8 mouse cellular contexts compared by ENCODE assay signal in genomic region chrX:106221058-106221457, GRCm38 (mm10). TPM values are rescaled to one million over a fixed set of nuclear protein-coding genes. Genes with fewer than 3 reads are reported as not detected.
DNase-seq lines count a peak whose midpoint lies in the region; ATAC-seq and TF ChIP-seq lines count a peak whose summit lies in the region.

Gene Taf9b (minus strand): TSS chrX:106221158.

- WGBS in lung, adult 2 months: 91% methylated on average over 25 of the region's 25 CpGs
- WGBS in embryonic facial prominence, embryonic 14.5 days: 89% methylated on average over 23 of the region's 25 CpGs
- WGBS in intestine, embryonic 15.5 days: 85% methylated on average over 25 of the region's 25 CpGs
- 87% methylated on average over 23 of the region's 25 CpGs for WGBS in midbrain, embryonic 12.5 days

- H3K36me3 ChIP-seq in embryonic facial prominence, embryonic 14.5 days (ENCODE audit: control insufficient read depth, insufficient read depth, low read length): no peaks in the 10 kb centered on the region
- H3K36me3 ChIP-seq in intestine, embryonic 15.5 days: no peaks in the 10 kb centered on the region
- no peaks in the 10 kb centered on the region for H3K36me3 ChIP-seq in midbrain, embryonic 12.5 days

- no peak for ATAC-seq in embryonic facial prominence, embryonic 14.5 days (ENCODE audit: low read depth)
- ATAC-seq in intestine, embryonic 15.5 days: no peak
- no peak for ATAC-seq in midbrain, embryonic 12.5 days (ENCODE audit: low FRiP score, low read depth)

- peak within 1 kb of the TSS; percentile 76; the same call in 1 of the 2 replicates for H3K9ac ChIP-seq in embryonic facial prominence, embryonic 14.5 days (ENCODE audit: low read depth, low read length)
- no peak within 1 kb of the TSS for H3K9ac ChIP-seq in intestine, embryonic 15.5 days
- peak within 1 kb of the TSS; percentile 67; the same call in 1 of the 2 replicates for H3K9ac ChIP-seq in midbrain, embryonic 12.5 days (replicated peaks)

- no peak within 1 kb of the TSS for H3K4me3 ChIP-seq in lung, adult 2 months (replicated peaks; ENCODE audit: extremely low read depth, low read depth, low read length)
- H3K4me3 ChIP-seq in embryonic facial prominence, embryonic 14.5 days (ENCODE audit: low read depth, low read length): peak within 1 kb of the TSS; percentile 53
- peak within 1 kb of the TSS; percentile 57; the same call in 1 of the 2 replicates for H3K4me3 ChIP-seq in intestine, embryonic 15.5 days (replicated peaks)
- H3K4me3 ChIP-seq in midbrain, embryonic 12.5 days: peak within 1 kb of the TSS; percentile 53

- peaks cover 5% of the 10 kb centered on the region; the same call in 1 of the 2 replicates for H3K9me3 ChIP-seq in embryonic facial prominence, embryonic 14.5 days (ENCODE audit: control insufficient read depth, low read length)
- no peaks in the 10 kb centered on the region for H3K9me3 ChIP-seq in intestine, embryonic 15.5 days
- H3K9me3 ChIP-seq in midbrain, embryonic 12.5 days: no peaks in the 10 kb centered on the region

- no peaks in the 10 kb centered on the region for H3K27me3 ChIP-seq in embryonic facial prominence, embryonic 14.5 days (replicated peaks; ENCODE audit: control insufficient read depth, insufficient read depth, low read length)
- no peaks in the 10 kb centered on the region for H3K27me3 ChIP-seq in intestine, embryonic 15.5 days (replicated peaks)
- no peaks in the 10 kb centered on the region for H3K27me3 ChIP-seq in midbrain, embryonic 12.5 days

- H3K4me1 ChIP-seq in lung, adult 2 months (ENCODE audit: control insufficient read depth, insufficient read depth, low read length): no peaks in the 10 kb centered on the region
- H3K4me1 ChIP-seq in embryonic facial prominence, embryonic 14.5 days (ENCODE audit: control insufficient read depth, insufficient read depth, low read length): no peaks in the 10 kb centered on the region
- H3K4me1 ChIP-seq in intestine, embryonic 15.5 days (replicated peaks): no peaks in the 10 kb centered on the region
- H3K4me1 ChIP-seq in midbrain, embryonic 12.5 days: no peaks in the 10 kb centered on the region

- no peak for DNase-seq in lung, adult 2 months
- DNase-seq in lung, postnatal 10 days: no peak
- DNase-seq in embryonic facial prominence, embryonic 14.5 days (ENCODE audit: low spot score): no peak
- DNase-seq in retina, postnatal 1 day: no peak
- no peak for DNase-seq in gastrocnemius, postnatal 10 days
- no peak for DNase-seq in frontal cortex, postnatal 10 days (ENCODE audit: low spot score in 2 of 2)

- H3K27ac ChIP-seq in embryonic facial prominence, embryonic 14.5 days (replicated peaks; ENCODE audit: low read depth, low read length): no peak within 1 kb of the TSS
- no peak within 1 kb of the TSS for H3K27ac ChIP-seq in intestine, embryonic 15.5 days
- H3K27ac ChIP-seq in midbrain, embryonic 12.5 days (replicated peaks): peak within 1 kb of the TSS; percentile 82; the same call in 1 of the 2 replicates

- TF ChIP-seq POLR2A in lung, adult 2 months (IDR thresholded peaks at IDR 0.05; ENCODE audit: borderline replicate concordance, extremely low read depth, low read depth, low read length): no peak

- TF ChIP-seq CTCF in lung, adult 2 months (IDR thresholded peaks at IDR 0.05; ENCODE audit: insufficient read depth, low read length): no peak

- peak within 1 kb of the TSS; percentile 52 for H3K4me2 ChIP-seq in embryonic facial prominence, embryonic 14.5 days (ENCODE audit: low read depth, low read length)
- peak within 1 kb of the TSS; percentile 58 for H3K4me2 ChIP-seq in intestine, embryonic 15.5 days (replicated peaks)
- peak within 1 kb of the TSS; percentile 50 for H3K4me2 ChIP-seq in midbrain, embryonic 12.5 days (replicated peaks)

RNA-seq across cellular contexts. Expression of gene Taf9b, which starts in this region (rescaled TPM):
- 6.2 and 11.0 TPM in 2 replicates for polyA plus RNA-seq in lung, adult 2 months (2012; rRNA removed)
- polyA plus RNA-seq in embryonic facial prominence, embryonic 14.5 days (2014; fragmentation: Nextera tagmentation; extraction: Ambion mirVana): 14.0 and 15.1 TPM in 2 replicates
- polyA plus RNA-seq in intestine, embryonic 15.5 days (2015; fragmentation: Nextera tagmentation; extraction: Ambion mirVana): 8.8 TPM in 2 replicates
- polyA plus RNA-seq in midbrain, embryonic 12.5 days (2016; fragmentation: Nextera tagmentation; extraction: Ambion mirVana): 12.4 and 14.2 TPM in 2 replicates
- total RNA-seq in gastrocnemius, postnatal 10 days (2021): 1 to 10 TPM; 8.7 to 9.5 TPM
